Mouse (Mus musculus): Measurements from ENCODE around the gene Synpr. TPM values are rescaled to one million over a fixed set of nuclear protein-coding genes. Genes with fewer than 3 reads are reported as not detected.

The Synpr gene
- total RNA-seq, 2 experiments from 2014 or later = not detected

DNA sequence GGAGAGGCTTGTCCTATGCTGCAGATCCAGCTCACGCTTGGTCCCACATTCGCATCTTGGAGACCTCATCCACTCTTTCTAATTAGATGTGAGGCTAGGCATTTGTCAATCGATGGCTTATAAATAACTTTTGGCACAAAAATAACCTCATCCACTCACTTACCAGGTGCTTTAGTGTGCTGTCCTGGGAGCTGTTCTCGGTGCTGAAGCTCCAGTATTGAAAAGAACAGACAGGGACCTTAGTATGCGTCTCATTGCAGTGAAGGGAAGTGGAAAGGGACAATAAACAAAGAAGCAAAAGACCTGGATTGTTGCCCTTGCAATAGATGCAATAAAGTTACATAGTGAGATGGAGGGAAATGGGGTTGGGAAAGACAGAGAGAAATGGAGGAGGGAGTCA is 220.8 kb downstream of the Synpr start:
- intact Hi-C loops (cut with DNase I) = no loop called here
- DNase-seq = peak in 1 of 2 experiments; percentile 0

DNA sequence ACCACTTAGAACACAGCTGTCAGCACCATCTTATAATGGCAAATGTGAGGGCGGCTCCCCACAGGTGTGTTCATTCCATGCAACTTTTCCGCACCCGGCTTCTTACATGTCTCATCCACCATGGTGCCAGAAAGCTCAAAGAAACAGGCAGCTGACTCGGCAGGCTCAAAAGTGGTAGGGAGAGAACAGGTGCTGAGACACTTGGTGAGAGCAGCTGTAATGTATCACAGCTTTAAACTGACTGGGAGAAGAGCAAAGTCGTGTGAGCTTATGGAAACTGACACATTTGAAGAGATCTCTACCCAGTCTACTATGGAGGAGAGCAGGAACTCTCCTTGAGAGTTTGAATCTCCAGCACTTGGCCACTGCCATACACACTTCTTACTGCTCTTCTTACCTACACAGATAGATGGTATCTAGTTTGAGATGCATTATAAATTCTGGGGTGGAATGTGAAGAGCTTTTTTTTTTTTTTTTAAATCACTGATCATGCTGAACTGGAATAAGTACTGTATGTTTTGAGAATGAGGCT is 234.1 kb downstream of the Synpr start:
- no peak for DNase-seq
- intact Hi-C loops (cut with DNase I) = no loop called here

DNA sequence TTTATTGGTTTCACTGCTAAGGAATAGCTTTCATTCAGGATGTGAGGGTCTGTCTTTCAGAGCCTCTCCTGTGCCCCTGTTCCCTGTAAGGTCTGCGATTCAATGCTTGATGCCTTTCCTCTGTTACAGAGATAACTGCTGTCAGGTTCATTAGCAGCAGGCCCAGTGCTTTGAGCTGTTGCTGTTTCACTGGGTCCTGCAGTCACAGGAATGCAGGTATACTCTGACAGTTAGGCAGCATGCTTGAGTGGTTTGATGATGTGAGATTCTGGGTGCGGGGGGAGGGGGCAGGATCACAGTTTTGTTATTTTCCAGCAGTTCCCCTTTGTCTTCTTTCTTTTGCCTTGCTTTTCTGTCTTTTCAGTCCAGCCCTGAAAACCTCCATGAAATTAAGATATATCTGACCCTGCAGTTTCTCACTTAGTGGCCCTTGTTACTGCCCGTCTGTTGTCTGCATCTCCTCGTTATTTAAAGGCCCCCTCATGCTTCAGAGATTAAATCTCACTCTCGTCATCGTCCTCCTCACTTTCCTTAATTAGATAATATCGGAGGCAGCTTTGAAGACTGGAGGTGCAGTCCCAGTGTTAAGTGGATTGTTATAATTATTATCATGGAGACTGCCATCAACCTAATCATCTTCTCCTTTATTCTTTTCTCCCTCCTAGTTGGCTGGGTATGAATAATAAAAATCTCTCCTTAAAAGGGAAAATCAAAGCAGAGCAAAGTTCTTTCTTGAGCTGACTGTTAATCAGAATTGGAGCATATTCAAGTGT is 234.8 kb downstream of the Synpr start:
- intact Hi-C loops (cut with DNase I) = no loop called here
- no peak for DNase-seq

DNA sequence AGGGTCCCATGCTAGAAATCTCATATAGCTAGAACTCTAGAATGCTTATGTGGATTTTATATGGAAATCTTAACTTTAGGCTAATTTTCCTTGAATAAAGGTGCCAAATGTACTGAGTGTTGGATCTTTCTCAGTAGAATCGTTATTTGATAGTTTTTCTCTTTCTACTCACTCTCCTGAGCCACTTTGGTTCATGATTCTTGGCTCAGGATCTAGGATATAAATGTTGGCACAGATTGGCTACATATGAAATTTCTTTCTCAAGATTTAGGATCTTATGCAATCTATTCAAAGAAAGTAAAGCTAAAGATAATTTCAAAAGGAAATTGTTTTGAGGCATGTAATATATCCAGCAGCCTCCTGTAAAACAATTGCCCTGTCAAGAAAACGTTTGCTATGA is 263.2 kb downstream of the Synpr start:
- DNase-seq = no peak
- intact Hi-C loops (cut with DNase I) = no loop called here

DNA sequence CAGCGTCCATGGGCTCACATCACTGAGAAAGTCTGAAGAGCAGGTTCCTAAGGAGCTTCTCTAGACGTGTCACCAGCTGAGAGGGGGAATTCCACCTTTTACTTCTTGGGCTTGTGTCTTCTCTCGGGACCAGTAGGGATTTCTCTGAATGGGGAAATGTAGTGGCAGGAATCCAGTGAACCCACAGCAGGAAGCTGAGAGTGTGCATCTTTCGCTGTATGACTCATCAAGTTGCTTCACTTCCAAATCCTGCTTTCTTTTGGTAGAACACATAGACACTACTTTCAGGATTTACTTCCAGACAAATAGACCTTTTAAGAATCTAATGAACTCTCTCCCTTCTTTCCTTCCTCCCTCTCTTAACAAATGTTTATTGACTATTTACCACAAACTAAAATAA is 266.6 kb downstream of the Synpr start:
- DNase-seq = no peak
- intact Hi-C loops (cut with DNase I) = no loop called here

DNA sequence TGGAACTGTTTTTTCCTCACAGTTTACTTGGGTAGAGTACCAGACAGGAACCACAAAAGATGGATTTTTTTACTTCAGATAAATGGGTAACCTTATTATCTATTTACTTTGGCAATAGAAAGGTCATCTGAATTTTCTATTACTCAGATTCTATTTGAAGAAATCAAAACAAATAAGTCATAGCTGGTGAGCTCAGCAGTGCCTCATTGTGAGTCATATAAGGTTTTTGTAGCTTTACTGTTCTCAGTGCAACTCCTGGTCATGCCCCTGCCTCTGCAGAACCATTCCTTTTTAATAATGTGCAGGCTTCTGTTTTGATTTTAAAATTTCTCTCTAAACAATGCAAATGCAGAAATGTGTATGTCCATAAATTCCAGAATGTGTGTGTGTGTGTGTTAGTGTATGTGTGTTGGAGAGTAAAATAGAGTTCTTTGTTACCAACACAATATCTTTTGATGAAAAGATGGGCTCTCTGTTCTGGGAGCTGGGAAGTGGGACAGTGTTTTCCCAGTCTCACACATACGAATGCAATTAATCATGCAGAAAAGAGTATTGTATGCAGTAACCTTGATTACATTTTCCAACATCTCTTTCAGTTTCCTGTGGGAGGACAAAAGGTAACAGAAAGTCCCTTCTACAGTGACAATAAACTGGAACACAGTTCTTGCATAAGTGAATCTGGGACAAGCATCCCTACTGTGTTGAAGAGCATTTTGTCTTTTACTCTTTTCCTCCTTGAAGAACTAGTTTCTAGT is 269.2 kb downstream of the Synpr start:
- intact Hi-C loops (cut with DNase I) = no loop called here
- no peak for DNase-seq

DNA sequence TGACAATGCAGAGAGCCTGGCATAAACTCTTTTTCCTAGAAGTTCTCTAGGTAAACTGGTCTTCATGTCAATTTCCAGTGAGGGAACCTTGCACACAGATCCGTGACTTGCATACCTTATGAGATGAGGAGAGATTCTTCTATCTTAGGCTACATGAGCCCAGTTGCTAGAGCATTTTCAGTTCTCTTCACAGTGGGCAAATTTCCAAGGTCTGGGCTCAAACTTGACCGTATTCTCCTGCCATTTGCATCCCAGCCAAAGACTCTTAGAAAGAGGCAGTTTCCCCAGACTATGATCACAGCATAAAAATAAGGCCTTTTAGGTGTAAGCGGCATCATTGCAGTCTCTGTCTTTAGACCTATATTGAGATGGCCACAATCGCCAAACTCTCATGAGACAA is 270.1 kb downstream of the Synpr start:
- no peak for DNase-seq
- intact Hi-C loops (cut with DNase I) = no loop called here

DNA sequence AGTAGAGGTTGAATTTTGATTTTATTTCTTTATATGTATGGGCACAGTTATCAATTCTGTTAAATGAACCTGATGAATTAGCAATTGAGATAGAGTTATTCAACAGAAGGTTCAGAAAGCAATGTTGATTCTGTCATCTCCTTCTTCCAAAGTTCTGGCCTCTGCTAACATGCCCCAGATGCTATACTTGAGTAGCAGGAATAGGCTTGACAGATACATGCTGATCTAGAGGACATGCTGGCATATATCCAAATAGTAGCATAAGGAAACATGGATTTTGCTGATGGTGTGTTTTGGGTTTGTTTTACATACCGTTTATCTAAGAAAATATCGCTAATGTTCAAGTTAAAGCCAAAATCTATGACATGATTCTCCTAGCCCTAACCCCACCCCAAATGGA is 273.5 kb downstream of the Synpr start:
- DNase-seq = no peak
- intact Hi-C loops (cut with DNase I) = no loop called here

DNA sequence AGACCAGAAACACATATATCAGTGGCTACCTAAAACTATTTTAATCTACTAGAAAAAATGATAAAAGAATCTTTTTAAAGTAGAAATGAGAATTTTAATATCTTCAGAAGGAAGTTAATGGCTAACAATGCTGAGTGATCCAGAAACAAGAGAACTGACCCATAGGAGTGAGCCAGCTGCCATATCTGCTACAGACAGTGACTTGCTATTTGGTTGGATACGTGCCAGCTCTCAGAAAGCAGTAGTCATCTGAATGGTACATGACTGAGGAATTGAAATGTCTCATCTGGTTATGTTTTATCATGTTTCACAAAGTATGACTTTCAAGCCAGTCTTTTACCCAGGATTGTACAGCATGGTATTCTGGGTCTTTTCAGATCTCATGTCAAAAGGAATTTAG is 282.7 kb downstream of the Synpr start:
- DNase-seq = no peak

DNA sequence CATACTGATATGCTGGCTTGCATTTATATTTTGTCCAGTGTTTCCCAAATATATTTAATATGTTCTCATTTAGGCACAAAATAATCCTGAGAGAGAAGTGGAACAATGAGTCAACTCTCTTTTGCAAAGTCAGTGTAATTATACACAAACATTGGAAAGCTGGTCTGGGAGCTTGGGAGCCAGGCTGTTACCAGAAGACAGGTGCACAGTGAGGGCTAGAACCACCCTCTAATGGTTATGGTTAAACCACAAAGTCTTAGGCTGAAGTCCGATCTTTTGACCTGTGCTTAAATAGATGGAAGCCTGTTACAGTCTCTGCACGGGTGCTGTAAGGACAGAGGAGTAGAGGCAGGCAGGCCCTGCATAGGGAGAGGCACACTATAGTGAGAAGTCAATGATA is 283.4 kb downstream of the Synpr start:
- DNase-seq = no peak
- intact Hi-C loops (cut with DNase I) = no loop called here

More for the DNA sequence above, 282.7 kb downstream of the Synpr start:
- intact Hi-C loops (cut with DNase I) = no loop called here

DNA sequence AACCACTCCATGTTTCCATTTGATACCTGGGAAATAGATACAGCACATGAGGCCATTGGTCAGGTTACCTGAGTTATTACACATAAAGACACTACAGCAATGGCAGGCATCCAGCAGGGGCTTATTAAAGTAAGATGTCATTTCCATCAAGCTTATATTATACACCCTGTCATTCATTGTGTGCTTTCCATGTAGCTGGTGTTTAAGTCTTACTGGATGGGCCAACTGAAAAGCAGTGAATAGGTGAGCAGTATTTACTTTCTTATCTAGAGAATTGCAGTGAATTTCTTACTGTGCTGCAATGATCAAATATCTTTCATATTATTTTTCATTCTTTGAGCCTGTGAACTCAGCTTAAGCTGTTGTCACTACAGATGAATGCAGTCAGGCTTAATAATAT is 287.4 kb downstream of the Synpr start:
- DNase-seq = no peak
- intact Hi-C loops (cut with DNase I) = no loop called here

DNA sequence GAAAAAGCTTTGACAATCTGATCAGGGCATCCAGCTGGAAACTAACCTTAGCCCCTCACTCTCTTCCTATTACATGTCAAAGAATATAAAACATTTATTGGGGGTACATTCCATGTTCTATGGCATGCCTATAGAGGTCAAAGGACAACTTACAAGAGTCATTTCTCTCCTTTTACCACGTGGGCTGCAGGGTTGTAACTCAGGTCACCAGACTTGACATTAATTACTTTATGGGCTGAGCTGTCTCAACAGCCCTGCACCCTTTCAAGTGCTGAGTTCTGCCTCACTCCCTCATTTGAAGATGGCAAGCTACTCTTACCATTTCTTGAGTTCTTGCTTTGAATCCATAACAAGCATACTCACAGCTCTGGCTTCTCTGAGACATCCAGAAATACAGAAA is 287.9 kb downstream of the Synpr start:
- no peak for DNase-seq
- intact Hi-C loops (cut with DNase I) = no loop called here

DNA sequence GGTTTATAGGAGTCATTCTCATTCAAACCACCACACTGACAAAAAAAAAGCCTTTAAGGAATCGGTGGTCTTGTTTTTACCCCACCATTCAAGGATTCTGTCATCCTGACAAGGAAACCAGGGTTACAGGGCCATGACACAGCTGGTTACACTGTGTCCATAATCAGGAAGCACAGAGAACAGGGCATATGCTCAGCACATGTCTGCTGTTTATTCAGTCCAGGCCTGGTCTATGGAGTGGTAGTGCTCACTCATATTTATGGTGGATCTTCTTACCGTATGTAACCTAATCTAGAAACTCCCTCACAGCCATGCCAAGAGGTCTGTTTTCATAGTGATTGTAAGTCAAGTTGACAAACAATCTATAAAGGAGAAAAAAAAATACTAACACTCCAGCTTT is 293.5 kb downstream of the Synpr start:
- intact Hi-C loops (cut with DNase I) = no loop called here
- no peak for DNase-seq

DNA sequence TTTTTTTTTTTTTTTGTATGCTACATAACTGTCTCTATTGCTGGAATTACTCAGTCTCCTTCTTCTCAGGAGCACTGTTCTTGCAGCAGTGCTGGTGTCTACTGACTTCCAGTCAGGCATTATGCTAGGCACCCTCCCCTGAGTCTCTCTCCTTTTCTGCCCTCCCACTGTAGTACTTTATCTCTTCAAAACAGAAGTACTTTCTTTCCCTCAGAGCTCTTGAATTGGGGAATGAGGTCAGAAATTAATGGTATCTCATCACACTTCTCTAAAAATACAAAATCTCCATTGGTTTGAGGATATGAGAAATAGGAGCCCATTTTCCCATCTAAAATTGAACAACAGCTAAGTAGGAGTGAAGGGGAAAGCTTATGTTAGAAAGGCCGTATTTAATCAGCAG is 294.2 kb downstream of the Synpr start:
- intact Hi-C loops (cut with DNase I) = no loop called here
- no peak for DNase-seq

DNA sequence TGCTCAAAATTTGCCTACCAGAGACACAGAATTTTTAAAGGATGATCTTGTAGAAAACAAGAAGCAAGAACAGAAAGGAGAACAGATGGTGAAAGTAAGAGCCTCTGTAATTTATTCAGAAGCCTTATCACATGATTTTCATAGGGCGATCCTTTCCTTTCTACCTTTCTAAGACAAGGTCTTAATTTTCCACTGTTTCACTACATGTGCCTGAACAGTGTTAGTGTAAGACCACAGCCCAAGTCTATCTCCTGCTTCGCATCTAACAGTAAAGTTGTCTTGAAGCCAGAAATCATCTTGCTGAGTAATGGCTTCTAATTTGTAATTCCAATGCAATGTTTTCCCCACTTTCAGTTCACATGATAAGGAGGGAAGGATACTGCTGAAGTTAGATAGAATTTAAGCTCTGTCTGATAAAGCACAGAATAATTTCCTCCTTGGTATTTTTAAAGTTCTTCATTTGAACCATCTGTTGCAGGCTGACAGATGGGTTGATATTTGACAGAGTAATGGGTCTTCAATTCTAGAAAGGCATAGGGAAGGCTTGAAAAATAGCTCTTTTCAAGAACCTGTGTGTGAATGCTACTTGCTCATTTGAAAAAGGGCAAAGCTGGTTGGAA is 308.9 kb downstream of the Synpr start:
- intact Hi-C loops (cut with DNase I) = no loop called here

DNA sequence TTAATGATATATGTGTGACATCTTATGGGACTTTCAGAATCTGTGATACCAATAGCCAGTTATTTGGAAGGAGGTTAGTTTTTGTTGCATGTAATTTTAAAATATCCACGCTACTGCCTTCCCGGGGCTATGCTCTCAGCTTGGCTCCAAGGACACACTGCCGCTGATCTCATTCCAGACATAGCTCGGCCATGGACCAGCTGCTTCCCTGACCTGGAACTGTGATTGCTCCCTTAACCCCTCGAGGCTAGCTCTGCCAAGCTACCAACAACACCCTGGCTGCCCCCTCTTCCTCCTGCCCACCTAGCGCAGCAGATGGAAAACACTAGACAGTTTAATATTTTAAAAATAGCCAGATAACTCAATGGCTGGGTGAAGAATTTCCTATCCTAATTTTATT is 311.7 kb downstream of the Synpr start:
- intact Hi-C loops (cut with DNase I) = no loop called here
- DNase-seq = no peak

More for the DNA sequence above, 308.9 kb downstream of the Synpr start:
- no peak for DNase-seq

DNA sequence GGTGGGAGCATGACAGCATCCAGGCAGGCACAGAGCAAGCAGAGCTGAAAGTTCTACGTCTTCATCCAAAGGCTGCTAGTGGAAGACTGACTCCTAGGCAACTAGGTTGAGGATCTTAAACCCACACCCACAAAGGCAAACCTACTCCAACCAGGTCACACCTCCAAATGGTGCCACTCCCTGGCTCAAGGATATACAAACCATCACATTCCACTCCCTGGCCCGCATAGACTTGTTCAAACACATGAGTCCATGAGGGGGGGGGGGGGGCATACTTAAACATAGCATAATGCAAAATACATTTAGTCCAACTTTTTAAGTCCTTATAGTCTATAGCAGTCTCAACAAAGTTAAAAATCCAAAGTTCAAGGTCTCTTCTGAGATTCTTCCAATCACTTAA is 312.6 kb downstream of the Synpr start:
- intact Hi-C loops (cut with DNase I) = no loop called here
- no peak for DNase-seq

DNA sequence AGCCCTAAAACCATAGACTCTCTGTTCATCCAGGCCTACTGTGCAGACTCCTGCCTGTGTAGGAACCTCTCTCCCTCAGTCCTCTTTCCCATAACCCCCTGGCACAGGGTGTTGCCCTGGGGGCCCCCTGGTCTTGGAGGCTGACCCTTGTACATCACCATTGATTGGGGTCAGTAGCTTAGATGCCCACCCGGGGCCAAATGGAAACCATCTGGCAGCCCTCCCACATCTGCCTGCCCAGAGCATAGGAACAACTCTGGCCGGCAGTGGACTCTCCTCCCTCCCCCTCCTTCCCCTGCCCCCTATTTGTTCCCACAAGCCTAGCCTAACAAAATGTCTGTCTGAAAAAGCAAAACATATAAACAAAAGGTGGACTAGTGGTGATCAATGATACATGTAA is 336.0 kb downstream of the Synpr start:
- intact Hi-C loops (cut with DNase I) = no loop called here
- DNase-seq = no peak

DNA sequence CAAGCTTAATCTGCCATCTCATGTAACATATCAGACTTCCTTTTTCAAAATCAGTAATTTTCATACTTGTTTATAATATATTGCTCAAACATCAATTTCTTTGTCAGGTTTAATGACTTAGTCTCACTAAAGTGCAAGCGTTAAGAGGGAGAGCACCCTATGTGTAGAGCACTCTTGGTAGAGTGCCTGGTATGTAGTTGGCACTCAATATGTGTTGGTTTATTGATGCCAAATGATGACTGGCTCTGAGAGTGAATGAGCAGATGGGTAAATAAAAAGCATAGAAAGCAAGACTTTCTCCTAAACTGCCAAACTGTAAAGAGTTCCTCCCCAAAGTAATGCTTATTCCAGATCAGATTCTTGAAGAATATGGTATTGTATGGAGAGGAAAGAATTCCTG is 365.3 kb downstream of the Synpr start:
- intact Hi-C loops (cut with DNase I) = no loop called here
- no peak for DNase-seq

DNA sequence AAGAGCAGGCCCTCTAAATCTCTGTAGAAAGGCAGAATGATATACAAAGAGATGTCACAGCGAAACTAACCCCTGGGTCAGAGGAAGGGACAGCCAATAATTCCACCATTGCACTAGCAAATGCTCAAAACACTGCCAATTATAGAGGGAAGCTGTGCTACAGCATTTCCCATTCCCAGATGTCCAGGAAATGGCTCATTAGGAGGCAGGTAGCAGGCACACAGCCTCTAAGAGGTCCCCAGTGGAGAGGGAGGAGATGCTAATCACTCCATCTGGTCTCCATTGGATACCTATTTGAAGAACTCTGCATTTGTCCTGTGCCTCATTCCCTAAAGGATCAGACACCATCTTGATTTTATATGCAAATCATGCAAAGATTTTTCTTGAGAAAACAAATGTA is 366.5 kb downstream of the Synpr start:
- intact Hi-C loops (cut with DNase I) = no loop called here
- DNase-seq = no peak

DNA sequence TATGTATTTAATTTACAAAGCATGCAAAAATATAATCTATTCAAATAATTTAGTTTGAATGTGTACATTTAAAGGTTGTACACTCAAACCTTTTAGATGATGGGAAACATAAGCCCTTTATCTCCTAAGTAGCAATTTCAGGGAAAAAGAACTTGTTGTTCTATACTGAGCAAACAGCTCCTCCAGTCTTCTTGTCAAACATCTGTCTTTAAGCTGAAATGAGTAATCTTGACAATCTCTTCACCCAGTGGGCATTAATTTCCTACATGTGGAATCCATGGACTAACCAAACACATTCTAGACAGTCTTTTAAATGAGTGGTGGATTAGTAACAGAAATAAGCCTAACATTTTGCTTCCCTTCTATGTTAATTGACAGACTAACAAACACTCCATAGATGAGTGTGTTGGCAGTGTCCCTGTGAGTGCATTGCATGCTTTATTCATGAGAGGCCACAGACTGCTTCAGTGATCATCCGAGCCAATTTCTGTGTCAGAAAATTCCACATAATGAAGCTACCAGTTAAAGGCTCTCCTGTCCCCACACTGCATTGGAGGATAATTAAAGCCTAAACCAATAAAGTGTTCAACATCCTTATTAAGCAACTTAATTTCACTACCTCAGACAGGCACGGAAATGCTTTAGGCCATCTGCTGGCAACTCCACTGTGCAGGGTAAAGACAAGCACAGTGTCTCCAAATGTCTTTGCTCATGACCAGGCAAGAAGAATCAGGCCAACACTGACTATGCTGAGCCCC is 367.1 kb downstream of the Synpr start:
- intact Hi-C loops (cut with DNase I) = no loop called here
- no peak for DNase-seq
